Mouse (Mus musculus) cerebellum, adult 2 months (tissue): Measurements from ENCODE around the gene Gjd2.

Source experiments
- CTCF ChIP-seq: fragments of 200-500 bp; IDR thresholded peaks from 2 replicates; pipeline ENCODE4 v1.5.1; 2011; ENCODE audit warnings: low read depth, mild to moderate bottlenecking, control low read depth, low read length, moderate library complexity, borderline replicate concordance; ENCODE audit not compliant: insufficient read depth
- POLR2A ChIP-seq: fragments of 200-500 bp; IDR thresholded peaks from 2 replicates; pipeline ENCODE4 v1.6.1; 2011; ENCODE audit warnings: low read length, control low read depth, borderline replicate concordance; ENCODE audit not compliant: insufficient read depth

GRCm38 (mm10) chr2:114020210-114020563 is 6.8 kb upstream of the Gjd2 start:
- TF ChIP-seq POLR2A (no peak), CTCF (no peak)
